Mouse (Mus musculus): ENCODE results near the gene Slc25a51.

DNA sequence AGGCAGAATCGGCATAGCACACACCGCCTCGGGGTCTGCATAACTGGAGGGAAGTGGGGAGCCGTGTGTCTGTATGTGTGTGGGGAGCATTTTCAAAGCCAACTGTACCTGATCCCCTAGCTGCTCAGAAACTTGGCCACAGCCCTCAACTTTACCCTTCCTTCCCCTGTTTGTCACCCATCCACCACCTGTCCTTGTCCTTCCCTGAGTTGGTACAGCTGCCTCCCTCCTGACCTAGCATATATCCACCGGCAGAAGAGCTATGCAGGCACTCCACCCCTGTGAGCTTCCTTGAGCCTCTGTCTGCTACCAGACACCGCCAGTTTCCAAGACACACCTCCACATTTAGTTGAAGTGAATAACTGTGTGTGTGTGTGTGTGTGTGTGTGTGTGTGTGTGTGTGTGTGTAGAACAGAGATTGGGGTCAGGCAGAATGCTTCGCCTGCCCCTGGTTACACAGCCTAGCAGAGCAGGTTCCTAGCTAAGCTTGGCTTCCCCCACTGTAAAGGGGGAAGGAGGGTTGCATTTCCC is 27.9 kb upstream of the Slc25a51 start:
- no peak for TF ChIP-seq CTCF (IDR thresholded peaks at IDR 0.05; ENCODE audit: extremely low read depth, insufficient read depth, low read length)
- TF ChIP-seq POLR2A (IDR thresholded peaks at IDR 0.05; ENCODE audit: extremely low read depth, insufficient read depth, low read length): no peak
